Mouse (Mus musculus): ENCODE data around the gene Cep295. TPM values are rescaled to one million over a fixed set of nuclear protein-coding genes. Genes with fewer than 3 reads are reported as not detected.

Cep295 gene
- 20.5 and 23.6 TPM in 2 replicates for polyA plus RNA-seq (2016; fragmentation: Nextera tagmentation; extraction: Ambion mirVana)

- Histone ChIP-seq H3K9me3 (replicated peaks) (no peaks in the 10 kb centered on the region), H3K4me3 (peak within 1 kb of the TSS; percentile 72), H3K27ac (peak within 1 kb of the TSS; percentile 72), H3K4me2 (replicated peaks) (peak within 1 kb of the TSS; percentile 77), H3K4me1 (peaks cover 7% of the 10 kb centered on the region; the same call in 1 of the 2 replicates), H3K36me3 (no peaks in the 10 kb centered on the region), H3K27me3 (peaks cover 9% of the 10 kb centered on the region; the same call in 1 of the 2 replicates), H3K9ac (peak within 1 kb of the TSS; percentile 74)
- ATAC-seq (ENCODE audit: low FRiP score): peak; percentile 99
- 3% methylated on average over 60 of the region's 60 CpGs for WGBS
These were observed at the start of gene Cep295 for GRCm38 (mm10) chr9:15357484-15358275. TSS of gene Cep295 (minus strand) at chr9:15357788.

GRCm38 (mm10) chr9:15397591-15397990, 40.0 kb upstream of the Cep295 start:
- WGBS: 66% methylated on average over 4 of the region's 4 CpGs
- H3K4me2 ChIP-seq (replicated peaks): no peak overlapping the region
- H3K9ac ChIP-seq: no peak overlapping the region
- H3K9me3 ChIP-seq (replicated peaks): no peaks in the 10 kb centered on the region
- no peak for ATAC-seq (ENCODE audit: low FRiP score)
- no peak overlapping the region for H3K4me3 ChIP-seq
- H3K4me1 ChIP-seq: no peaks in the 10 kb centered on the region
- H3K27me3 ChIP-seq: no peaks in the 10 kb centered on the region
- H3K36me3 ChIP-seq: no peaks in the 10 kb centered on the region
- H3K27ac ChIP-seq: no peak overlapping the region

- WGBS: 91% methylated on average over 1 of the region's 1 CpGs
- H3K4me2 ChIP-seq (replicated peaks): no peak overlapping the region
- H3K4me3 ChIP-seq: no peak overlapping the region
- H3K27me3 ChIP-seq: no peaks in the 10 kb centered on the region
- no peaks in the 10 kb centered on the region for H3K9me3 ChIP-seq (replicated peaks)
- no peak overlapping the region for H3K27ac ChIP-seq
- no peaks in the 10 kb centered on the region for H3K4me1 ChIP-seq
- H3K9ac ChIP-seq: no peak overlapping the region
- no peaks in the 10 kb centered on the region for H3K36me3 ChIP-seq
- no peak for ATAC-seq (ENCODE audit: low FRiP score)
These were observed 37.9 kb upstream of the Cep295 start for GRCm38 (mm10) chr9:15395353-15395942.

- H3K36me3 ChIP-seq: no peaks in the 10 kb centered on the region
These were observed 29.6 kb upstream of the Cep295 start for GRCm38 (mm10) chr9:15387075-15387643.

GRCm38 (mm10) chr9:15384266-15384665, 26.7 kb upstream of the Cep295 start:
- no peak overlapping the region for H3K9ac ChIP-seq
- ATAC-seq (ENCODE audit: low FRiP score): no peak

More at GRCm38 (mm10) chr9:15387075-15387643, 29.6 kb upstream of the Cep295 start:
- H3K9me3 ChIP-seq (replicated peaks): no peaks in the 10 kb centered on the region
- no peak for ATAC-seq (ENCODE audit: low FRiP score)
- H3K27ac ChIP-seq: no peak overlapping the region
- no peak overlapping the region for H3K4me2 ChIP-seq (replicated peaks)
- no peak overlapping the region for H3K4me3 ChIP-seq
- H3K4me1 ChIP-seq: no peaks in the 10 kb centered on the region
- H3K27me3 ChIP-seq: no peaks in the 10 kb centered on the region
- WGBS: 74% methylated on average over 5 of the region's 5 CpGs
- no peak overlapping the region for H3K9ac ChIP-seq

GRCm38 (mm10) chr9:15366260-15366659, 8.7 kb upstream of the Cep295 start:
- no peaks in the 10 kb centered on the region for H3K4me1 ChIP-seq
- no peak for ATAC-seq (ENCODE audit: low FRiP score)
- 58% methylated on average over 2 of the region's 2 CpGs for WGBS

More at GRCm38 (mm10) chr9:15384266-15384665, 26.7 kb upstream of the Cep295 start:
- no peak overlapping the region for H3K4me3 ChIP-seq
- H3K4me2 ChIP-seq (replicated peaks): no peak overlapping the region
- WGBS: 82% methylated on average over 5 of the region's 5 CpGs
- H3K4me1 ChIP-seq: no peaks in the 10 kb centered on the region
- H3K27me3 ChIP-seq: no peaks in the 10 kb centered on the region
- no peak overlapping the region for H3K27ac ChIP-seq
- no peaks in the 10 kb centered on the region for H3K9me3 ChIP-seq (replicated peaks)
- no peaks in the 10 kb centered on the region for H3K36me3 ChIP-seq

GRCm38 (mm10) chr9:15365856-15366255, 8.3 kb upstream of the Cep295 start:
- H3K4me2 ChIP-seq (replicated peaks): no peak overlapping the region
- no peak overlapping the region for H3K9ac ChIP-seq
- 85% methylated on average over 1 of the region's 1 CpGs for WGBS
- H3K36me3 ChIP-seq: no peaks in the 10 kb centered on the region
- no peak for ATAC-seq (ENCODE audit: low FRiP score)
- no peaks in the 10 kb centered on the region for H3K4me1 ChIP-seq
- no peaks in the 10 kb centered on the region for H3K9me3 ChIP-seq (replicated peaks)
- no peak overlapping the region for H3K4me3 ChIP-seq
- H3K27me3 ChIP-seq: 0 out of 2 replicates have a peak, but pooled peaks cover 3% of the 10 kb centered on the region
- no peak overlapping the region for H3K27ac ChIP-seq

More at GRCm38 (mm10) chr9:15366260-15366659, 8.7 kb upstream of the Cep295 start:
- H3K9ac ChIP-seq: no peak overlapping the region
- no peak overlapping the region for H3K4me2 ChIP-seq (replicated peaks)
- no peaks in the 10 kb centered on the region for H3K36me3 ChIP-seq
- H3K27me3 ChIP-seq: no peaks in the 10 kb centered on the region
- H3K4me3 ChIP-seq: no peak overlapping the region
- H3K9me3 ChIP-seq (replicated peaks): no peaks in the 10 kb centered on the region
- H3K27ac ChIP-seq: no peak overlapping the region

GRCm38 (mm10) chr9:15364843-15365242, 7.3 kb upstream of the Cep295 start:
- Histone ChIP-seq H3K27me3 (peaks cover 9% of the 10 kb centered on the region; the same call in 1 of the 2 replicates), H3K9me3 (replicated peaks) (no peaks in the 10 kb centered on the region), H3K4me2 (replicated peaks) (no peak overlapping the region), H3K27ac (no peak overlapping the region), H3K4me3 (no peak overlapping the region), H3K9ac (no peak overlapping the region), H3K4me1 (no peaks in the 10 kb centered on the region), H3K36me3 (no peaks in the 10 kb centered on the region)
- ATAC-seq (ENCODE audit: low FRiP score): no peak
- WGBS: 79% methylated on average over 1 of the region's 1 CpGs

GRCm38 (mm10) chr9:15356916-15357483, 588 bp downstream of the Cep295 start:
- Histone ChIP-seq H3K4me2 (replicated peaks) (peak overlapping the region; percentile 77), H3K36me3 (0 out of 2 replicates have a peak, but pooled peaks cover 1% of the 10 kb centered on the region), H3K9me3 (replicated peaks) (no peaks in the 10 kb centered on the region), H3K27me3 (peaks cover 9% of the 10 kb centered on the region; the same call in 1 of the 2 replicates), H3K4me3 (peak overlapping the region; percentile 72), H3K9ac (peak overlapping the region; percentile 74), H3K4me1 (peaks cover 7% of the 10 kb centered on the region; the same call in 1 of the 2 replicates), H3K27ac (peak overlapping the region; percentile 72)
- ATAC-seq (ENCODE audit: low FRiP score): peak; percentile 0; the same call in 1 of the 2 replicates
- WGBS: 1% methylated on average over 9 of the region's 9 CpGs

GRCm38 (mm10) chr9:15349925-15350324, 7.7 kb downstream of the Cep295 start:
- H3K9ac ChIP-seq: no peak overlapping the region
- peaks cover 38% of the 10 kb centered on the region for H3K36me3 ChIP-seq
- no peaks in the 10 kb centered on the region for H3K27me3 ChIP-seq
- no peak overlapping the region for H3K27ac ChIP-seq
- WGBS: 76% methylated on average over 2 of the region's 2 CpGs
- H3K4me2 ChIP-seq (replicated peaks): no peak overlapping the region
- H3K9me3 ChIP-seq (replicated peaks): no peaks in the 10 kb centered on the region
- no peak overlapping the region for H3K4me3 ChIP-seq
- no peaks in the 10 kb centered on the region for H3K4me1 ChIP-seq
- no peak for ATAC-seq (ENCODE audit: low FRiP score)

- H3K4me2 ChIP-seq (replicated peaks): no peak overlapping the region
- no peak overlapping the region for H3K9ac ChIP-seq
- H3K4me3 ChIP-seq: no peak overlapping the region
- peaks cover 82% of the 10 kb centered on the region for H3K36me3 ChIP-seq
- WGBS: 95% methylated on average over 4 of the region's 4 CpGs
- H3K27me3 ChIP-seq: no peaks in the 10 kb centered on the region
- H3K4me1 ChIP-seq: no peaks in the 10 kb centered on the region
- H3K27ac ChIP-seq: no peak overlapping the region
- no peaks in the 10 kb centered on the region for H3K9me3 ChIP-seq (replicated peaks)
- no peak for ATAC-seq (ENCODE audit: low FRiP score)
These were observed 19.8 kb downstream of the Cep295 start for GRCm38 (mm10) chr9:15337776-15338175.

- Histone ChIP-seq H3K27ac (no peak overlapping the region), H3K4me2 (replicated peaks) (no peak overlapping the region), H3K27me3 (no peaks in the 10 kb centered on the region), H3K9ac (no peak overlapping the region), H3K36me3 (peaks cover 59% of the 10 kb centered on the region), H3K4me3 (no peak overlapping the region), H3K9me3 (replicated peaks) (no peaks in the 10 kb centered on the region), H3K4me1 (no peaks in the 10 kb centered on the region)
- no peak for ATAC-seq (ENCODE audit: low FRiP score)
- WGBS: 90% methylated on average over 2 of the region's 2 CpGs
These were observed 39.3 kb downstream of the Cep295 start for GRCm38 (mm10) chr9:15318170-15318742.

Data from hindbrain, embryonic 12.5 days (tissue).